Mouse (Mus musculus): ENCODE measurements around the gene Tsc22d1. TPM values are rescaled to one million over a fixed set of nuclear protein-coding genes. Genes with fewer than 3 reads are reported as not detected.

The Tsc22d1 gene
- total and polyA plus RNA-seq, 2 experiments, result 28.3 to 33.3 TPM

GRCm38 (mm10) chr14:76515620-76516019, 100.9 kb downstream of the Tsc22d1 start:
- no peak overlapping the region for H3K9ac ChIP-seq (ENCODE audit: low read depth, low read length)
- WGBS, result 77% methylated on average over 7 of the region's 7 CpGs
- H3K4me3 ChIP-seq (ENCODE audit: insufficient read depth, low read depth, low read length), result no peak overlapping the region
- no peaks in the 10 kb centered on the region for H3K79me2 ChIP-seq (ENCODE audit: control insufficient read depth, insufficient read depth, low read length)
- H3K27me3 ChIP-seq (ENCODE audit: control insufficient read depth, insufficient read depth, low read length), result no peaks in the 10 kb centered on the region
- no peak for TF ChIP-seq POLR2A (IDR thresholded peaks at IDR 0.05; ENCODE audit: extremely low read depth, insufficient read depth, low read length)
- no peak for TF ChIP-seq CTCF (IDR thresholded peaks at IDR 0.05; ENCODE audit: low read depth, low read length)
- no peaks in the 10 kb centered on the region for H3K36me3 ChIP-seq (ENCODE audit: control insufficient read depth, insufficient read depth, low read length)
- no peaks in the 10 kb centered on the region; the same call in 1 of the 2 replicates for H3K4me1 ChIP-seq (ENCODE audit: control insufficient read depth, insufficient read depth, low read length)
- no peak overlapping the region for H3K27ac ChIP-seq (replicated peaks; ENCODE audit: insufficient read depth, low read depth, low read length)
- DNase-seq (ENCODE audit: extremely low read depth, low read depth, low spot score), result no peak

- H3K4me1 ChIP-seq (ENCODE audit: control insufficient read depth, insufficient read depth, low read length), result no peaks in the 10 kb centered on the region; the same call in 1 of the 2 replicates
- no peak overlapping the region for H3K9ac ChIP-seq (ENCODE audit: low read depth, low read length)
- H3K27ac ChIP-seq (replicated peaks; ENCODE audit: insufficient read depth, low read depth, low read length), result no peak overlapping the region
- H3K36me3 ChIP-seq (ENCODE audit: control insufficient read depth, insufficient read depth, low read length), result no peaks in the 10 kb centered on the region
- H3K79me2 ChIP-seq (ENCODE audit: control insufficient read depth, insufficient read depth, low read length), result no peaks in the 10 kb centered on the region
- TF ChIP-seq CTCF (IDR thresholded peaks at IDR 0.05; ENCODE audit: low read depth, low read length) (no peak), POLR2A (IDR thresholded peaks at IDR 0.05; ENCODE audit: extremely low read depth, insufficient read depth, low read length) (no peak)
- WGBS, result 89% methylated on average over 5 of the region's 5 CpGs
- no peak overlapping the region for H3K4me3 ChIP-seq (ENCODE audit: insufficient read depth, low read depth, low read length)
- no peak for DNase-seq (ENCODE audit: extremely low read depth, low read depth, low spot score)
- no peaks in the 10 kb centered on the region for H3K27me3 ChIP-seq (ENCODE audit: control insufficient read depth, insufficient read depth, low read length)
These were observed 103.5 kb downstream of the Tsc22d1 start for GRCm38 (mm10) chr14:76518217-76518616.

GRCm38 (mm10) chr14:76520606-76521005, 105.8 kb downstream of the Tsc22d1 start:
- H3K9ac ChIP-seq (ENCODE audit: low read depth, low read length), result no peak overlapping the region
- no peak overlapping the region for H3K27ac ChIP-seq (replicated peaks; ENCODE audit: insufficient read depth, low read depth, low read length)
- peak; percentile 52 for DNase-seq (ENCODE audit: extremely low read depth, low read depth, low spot score)
- no peaks in the 10 kb centered on the region for H3K36me3 ChIP-seq (ENCODE audit: control insufficient read depth, insufficient read depth, low read length)
- H3K4me3 ChIP-seq (ENCODE audit: insufficient read depth, low read depth, low read length), result no peak overlapping the region
- TF ChIP-seq POLR2A (IDR thresholded peaks at IDR 0.05; ENCODE audit: extremely low read depth, insufficient read depth, low read length) (no peak), CTCF (IDR thresholded peaks at IDR 0.05; ENCODE audit: low read depth, low read length) (no peak)
- no peaks in the 10 kb centered on the region for H3K27me3 ChIP-seq (ENCODE audit: control insufficient read depth, insufficient read depth, low read length)
- H3K4me1 ChIP-seq (ENCODE audit: control insufficient read depth, insufficient read depth, low read length), result no peaks in the 10 kb centered on the region; the same call in 1 of the 2 replicates
- H3K79me2 ChIP-seq (ENCODE audit: control insufficient read depth, insufficient read depth, low read length), result no peaks in the 10 kb centered on the region
- WGBS, result 23% methylated on average over 4 of the region's 4 CpGs

- DNase-seq (ENCODE audit: extremely low read depth, low read depth, low spot score), result no peak
- WGBS, result 91% methylated on average over 3 of the region's 3 CpGs
- Histone ChIP-seq H3K27ac (replicated peaks; ENCODE audit: insufficient read depth, low read depth, low read length) (no peak overlapping the region), H3K27me3 (ENCODE audit: control insufficient read depth, insufficient read depth, low read length) (no peaks in the 10 kb centered on the region), H3K4me1 (ENCODE audit: control insufficient read depth, insufficient read depth, low read length) (no peaks in the 10 kb centered on the region; the same call in 1 of the 2 replicates), H3K4me3 (ENCODE audit: insufficient read depth, low read depth, low read length) (no peak overlapping the region), H3K36me3 (ENCODE audit: control insufficient read depth, insufficient read depth, low read length) (no peaks in the 10 kb centered on the region), H3K79me2 (ENCODE audit: control insufficient read depth, insufficient read depth, low read length) (no peaks in the 10 kb centered on the region), H3K9ac (ENCODE audit: low read depth, low read length) (no peak overlapping the region)
- TF ChIP-seq CTCF (IDR thresholded peaks at IDR 0.05; ENCODE audit: low read depth, low read length), result no peak
- TF ChIP-seq POLR2A (IDR thresholded peaks at IDR 0.05; ENCODE audit: extremely low read depth, insufficient read depth, low read length), result no peak
These were observed 106.5 kb downstream of the Tsc22d1 start for GRCm38 (mm10) chr14:76521308-76521707.

GRCm38 (mm10) chr14:76523344-76523743, 108.6 kb downstream of the Tsc22d1 start:
- WGBS, result 97% methylated on average over 1 of the region's 1 CpGs
- H3K4me1 ChIP-seq (ENCODE audit: control insufficient read depth, insufficient read depth, low read length), result no peaks in the 10 kb centered on the region; the same call in 1 of the 2 replicates
- no peak overlapping the region for H3K9ac ChIP-seq (ENCODE audit: low read depth, low read length)
- H3K27ac ChIP-seq (replicated peaks; ENCODE audit: insufficient read depth, low read depth, low read length), result no peak overlapping the region
- H3K79me2 ChIP-seq (ENCODE audit: control insufficient read depth, insufficient read depth, low read length), result no peaks in the 10 kb centered on the region
- H3K36me3 ChIP-seq (ENCODE audit: control insufficient read depth, insufficient read depth, low read length), result no peaks in the 10 kb centered on the region
- H3K4me3 ChIP-seq (ENCODE audit: insufficient read depth, low read depth, low read length), result no peak overlapping the region
- TF ChIP-seq POLR2A (IDR thresholded peaks at IDR 0.05; ENCODE audit: extremely low read depth, insufficient read depth, low read length), result no peak
- TF ChIP-seq CTCF (IDR thresholded peaks at IDR 0.05; ENCODE audit: low read depth, low read length), result no peak
- DNase-seq (ENCODE audit: extremely low read depth, low read depth, low spot score), result no peak
- no peaks in the 10 kb centered on the region for H3K27me3 ChIP-seq (ENCODE audit: control insufficient read depth, insufficient read depth, low read length)

- Histone ChIP-seq H3K27ac (replicated peaks; ENCODE audit: insufficient read depth, low read depth, low read length) (no peak overlapping the region), H3K9ac (ENCODE audit: low read depth, low read length) (no peak overlapping the region), H3K27me3 (ENCODE audit: control insufficient read depth, insufficient read depth, low read length) (no peaks in the 10 kb centered on the region), H3K4me3 (ENCODE audit: insufficient read depth, low read depth, low read length) (no peak overlapping the region), H3K4me1 (ENCODE audit: control insufficient read depth, insufficient read depth, low read length) (no peaks in the 10 kb centered on the region; the same call in 1 of the 2 replicates), H3K79me2 (ENCODE audit: control insufficient read depth, insufficient read depth, low read length) (no peaks in the 10 kb centered on the region), H3K36me3 (ENCODE audit: control insufficient read depth, insufficient read depth, low read length) (no peaks in the 10 kb centered on the region)
- no peak for DNase-seq (ENCODE audit: extremely low read depth, low read depth, low spot score)
- TF ChIP-seq POLR2A (IDR thresholded peaks at IDR 0.05; ENCODE audit: extremely low read depth, insufficient read depth, low read length) (no peak), CTCF (IDR thresholded peaks at IDR 0.05; ENCODE audit: low read depth, low read length) (no peak)
- WGBS, result 92% methylated on average over 6 of the region's 6 CpGs
These were observed 111.7 kb downstream of the Tsc22d1 start for GRCm38 (mm10) chr14:76526467-76526866.

Data from liver, adult 2 months (tissue).